Mouse (Mus musculus) forebrain, embryonic 12.5 days (tissue): ENCODE results near the gene Men1. TPM values are rescaled to one million over a fixed set of nuclear protein-coding genes. Genes with fewer than 3 reads are reported as not detected.

ENCODE experiments used
- ATAC-seq: fragments of 200-750 bp; cut with Nextera tagmentation; 2 replicates; pipeline ENCODE4 v1.8.0; 2017; ENCODE audit warnings: moderate TSS enrichment; ENCODE audit not compliant: low FRiP score
- H3K27ac ChIP-seq: fragments of 300-500 bp; sonication (generic); 2 replicates; pipeline ENCODE4 v1.5.1; 2016; ENCODE audit warnings: mild to moderate bottlenecking
- H3K27me3 ChIP-seq: fragments of 300-500 bp; sonication (generic); 2 replicates; pipeline ENCODE4 v1.6.1; 2016; ENCODE audit warnings: mild to moderate bottlenecking
- H3K36me3 ChIP-seq: fragments of 300-500 bp; sonication (generic); replicated peaks from 2 replicates; pipeline ENCODE4 v1.6.1; 2016; ENCODE audit warnings: mild to moderate bottlenecking
- H3K4me1 ChIP-seq: fragments of 300-500 bp; sonication (generic); 2 replicates; pipeline ENCODE4 v1.6.1; 2016
- H3K4me2 ChIP-seq: fragments of 300-500 bp; sonication (generic); 2 replicates; pipeline ENCODE4 v1.6.1; 2016; ENCODE audit warnings: mild to moderate bottlenecking, moderate library complexity
- H3K4me3 ChIP-seq: fragments of 300-500 bp; sonication (generic); replicated peaks from 2 replicates; pipeline ENCODE4 v1.5.1; 2016; ENCODE audit warnings: mild to moderate bottlenecking
- H3K9ac ChIP-seq: fragments of 300-500 bp; sonication (generic); 2 replicates; pipeline ENCODE4 v1.6.1; 2016; ENCODE audit warnings: mild to moderate bottlenecking
- H3K9me3 ChIP-seq: fragments of 300-500 bp; sonication (generic); 2 replicates; pipeline ENCODE4 v1.6.1; 2016
- WGBS: fragments of 180-500 bp; shearing (Covaris S2); methylation state at CpG from one replicate; pipeline ENCODE4 v1.1.7; 2016; 5-methylcytosine and 5-hydroxymethylcytosine counted together
- polyA plus RNA-seq: library from polyadenylated mRNA; unstranded; fragments of >200 nt; fragmentation: Nextera tagmentation; extraction: Ambion mirVana; gene quantifications from 2 replicates; pipeline ENCODE4 v1.2.1, GENCODE M21; 2016

Men1 gene
- polyA plus RNA-seq, 1 experiment from 2014 or later: 97.1 TPM

GRCm38 (mm10) chr19:6296551-6297210 is 38.1 kb upstream of the Men1 start:
- no peak overlapping the region for H3K27ac ChIP-seq
- H3K9me3 ChIP-seq: no peaks in the 10 kb centered on the region
- H3K4me2 ChIP-seq: no peak overlapping the region
- WGBS: 90% methylated on average over 5 of the region's 5 CpGs
- peaks cover 85% of the 10 kb centered on the region for H3K36me3 ChIP-seq
- H3K9ac ChIP-seq: no peak overlapping the region
- no peaks in the 10 kb centered on the region for H3K27me3 ChIP-seq
- ATAC-seq: no peak
- H3K4me1 ChIP-seq: no peaks in the 10 kb centered on the region
- H3K4me3 ChIP-seq: no peak overlapping the region

- Histone ChIP-seq H3K4me2 (no peak overlapping the region), H3K27me3 (no peaks in the 10 kb centered on the region), H3K9ac (no peak overlapping the region), H3K9me3 (no peaks in the 10 kb centered on the region), H3K27ac (no peak overlapping the region), H3K4me3 (no peak overlapping the region), H3K36me3 (peaks cover 77% of the 10 kb centered on the region), H3K4me1 (no peaks in the 10 kb centered on the region)
- no peak for ATAC-seq
- 89% methylated on average over 9 of the region's 9 CpGs for WGBS
These were observed 37.1 kb upstream of the Men1 start for GRCm38 (mm10) chr19:6297641-6298040.

- no peak overlapping the region for H3K4me3 ChIP-seq
- H3K9me3 ChIP-seq: no peaks in the 10 kb centered on the region
- ATAC-seq: no peak
- H3K27me3 ChIP-seq: no peaks in the 10 kb centered on the region
- H3K4me2 ChIP-seq: no peak overlapping the region
- H3K4me1 ChIP-seq: no peaks in the 10 kb centered on the region
- no peak overlapping the region for H3K27ac ChIP-seq
- H3K36me3 ChIP-seq: peaks cover 68% of the 10 kb centered on the region
- 85% methylated on average over 4 of the region's 4 CpGs for WGBS
- no peak overlapping the region for H3K9ac ChIP-seq
These were observed 35.8 kb upstream of the Men1 start for GRCm38 (mm10) chr19:6299003-6299402.

- no peaks in the 10 kb centered on the region for H3K4me1 ChIP-seq
- H3K4me2 ChIP-seq: no peak overlapping the region
- ATAC-seq: no peak; the same call in 1 of the 2 replicates
- H3K27me3 ChIP-seq: no peaks in the 10 kb centered on the region
- peaks cover 62% of the 10 kb centered on the region for H3K36me3 ChIP-seq
- WGBS: 91% methylated on average over 7 of the region's 7 CpGs
- no peak overlapping the region for H3K27ac ChIP-seq
- no peak overlapping the region for H3K4me3 ChIP-seq
- H3K9me3 ChIP-seq: no peaks in the 10 kb centered on the region
- H3K9ac ChIP-seq: no peak overlapping the region
These were observed 35.1 kb upstream of the Men1 start for GRCm38 (mm10) chr19:6299450-6300267.

GRCm38 (mm10) chr19:6300402-6300841 is 34.4 kb upstream of the Men1 start:
- H3K4me2 ChIP-seq: no peak overlapping the region

GRCm38 (mm10) chr19:6302114-6302513 is 32.7 kb upstream of the Men1 start:
- Histone ChIP-seq H3K9me3 (no peaks in the 10 kb centered on the region), H3K4me2 (no peak overlapping the region), H3K27me3 (no peaks in the 10 kb centered on the region), H3K27ac (no peak overlapping the region), H3K4me3 (no peak overlapping the region), H3K36me3 (peaks cover 37% of the 10 kb centered on the region), H3K4me1 (peaks cover 5% of the 10 kb centered on the region), H3K9ac (no peak overlapping the region)
- no peak for ATAC-seq
- WGBS: 92% methylated on average over 5 of the region's 5 CpGs

More at GRCm38 (mm10) chr19:6300402-6300841, 34.4 kb upstream of the Men1 start:
- H3K9ac ChIP-seq: no peak overlapping the region
- 0 out of 2 replicates have a peak overlapping the region, but pooled peaks have one; percentile 25 for H3K27ac ChIP-seq
- 80% methylated on average over 7 of the region's 7 CpGs for WGBS
- no peaks in the 10 kb centered on the region for H3K9me3 ChIP-seq
- no peaks in the 10 kb centered on the region for H3K4me1 ChIP-seq
- no peak overlapping the region for H3K4me3 ChIP-seq
- H3K27me3 ChIP-seq: no peaks in the 10 kb centered on the region
- H3K36me3 ChIP-seq: peaks cover 54% of the 10 kb centered on the region
- ATAC-seq: no peak

GRCm38 (mm10) chr19:6302522-6302921 is 32.3 kb upstream of the Men1 start:
- no peaks in the 10 kb centered on the region for H3K27me3 ChIP-seq
- no peak overlapping the region for H3K4me2 ChIP-seq
- H3K27ac ChIP-seq: no peak overlapping the region
- H3K4me1 ChIP-seq: peaks cover 7% of the 10 kb centered on the region
- ATAC-seq: no peak
- WGBS: 52% methylated on average over 4 of the region's 4 CpGs
- no peak overlapping the region for H3K9ac ChIP-seq
- no peak overlapping the region for H3K4me3 ChIP-seq
- H3K9me3 ChIP-seq: no peaks in the 10 kb centered on the region
- H3K36me3 ChIP-seq: peaks cover 33% of the 10 kb centered on the region

- Histone ChIP-seq H3K36me3 (peaks cover 20% of the 10 kb centered on the region), H3K9me3 (no peaks in the 10 kb centered on the region), H3K4me2 (no peak overlapping the region), H3K27ac (no peak overlapping the region), H3K9ac (no peak overlapping the region), H3K4me1 (peaks cover 7% of the 10 kb centered on the region), H3K27me3 (no peaks in the 10 kb centered on the region), H3K4me3 (no peak overlapping the region)
- WGBS: 78% methylated on average over 6 of the region's 6 CpGs
- no peak for ATAC-seq
These were observed 30.9 kb upstream of the Men1 start for GRCm38 (mm10) chr19:6303831-6304230.

GRCm38 (mm10) chr19:6304787-6305516 is 29.8 kb upstream of the Men1 start:
- Histone ChIP-seq H3K27me3 (no peaks in the 10 kb centered on the region), H3K36me3 (peaks cover 9% of the 10 kb centered on the region), H3K4me3 (no peak overlapping the region), H3K4me1 (peaks cover 7% of the 10 kb centered on the region), H3K4me2 (no peak overlapping the region), H3K9me3 (no peaks in the 10 kb centered on the region), H3K27ac (no peak overlapping the region), H3K9ac (no peak overlapping the region)
- peak; percentile 55; the same call in 1 of the 2 replicates for ATAC-seq
- WGBS: 29% methylated on average over 5 of the region's 5 CpGs

- peak overlapping the region; percentile 67 for H3K4me3 ChIP-seq
- WGBS: 60% methylated on average over 8 of the region's 8 CpGs
- no peak overlapping the region; the same call in 1 of the 2 replicates for H3K9ac ChIP-seq
- no peak overlapping the region for H3K27ac ChIP-seq
- peak overlapping the region; percentile 77 for H3K4me2 ChIP-seq
- ATAC-seq: no peak
- H3K36me3 ChIP-seq: 0 out of 2 replicates have a peak, but pooled peaks cover 5% of the 10 kb centered on the region
- H3K27me3 ChIP-seq: no peaks in the 10 kb centered on the region
- no peaks in the 10 kb centered on the region for H3K9me3 ChIP-seq
- peaks cover 7% of the 10 kb centered on the region for H3K4me1 ChIP-seq
These were observed 29.2 kb upstream of the Men1 start for GRCm38 (mm10) chr19:6305517-6306115.

- ATAC-seq: peak; percentile 69
- H3K4me3 ChIP-seq: peak within 1 kb of the TSS; percentile 67
- peak within 1 kb of the TSS; percentile 62 for H3K9ac ChIP-seq
- peak within 1 kb of the TSS; percentile 77 for H3K4me2 ChIP-seq
- H3K4me1 ChIP-seq: peaks cover 7% of the 10 kb centered on the region
- 0 out of 2 replicates have a peak, but pooled peaks cover 5% of the 10 kb centered on the region for H3K36me3 ChIP-seq
- peak within 1 kb of the TSS; percentile 56; the same call in 1 of the 2 replicates for H3K27ac ChIP-seq
- 2% methylated on average over 26 of the region's 38 CpGs for WGBS
- H3K27me3 ChIP-seq: no peaks in the 10 kb centered on the region
- no peaks in the 10 kb centered on the region for H3K9me3 ChIP-seq
These were observed 28.6 kb upstream of the Men1 start, which contains the start of gene Cdc42bpg for GRCm38 (mm10) chr19:6306137-6306551. Cdc42bpg (plus strand) TSS chr19:6306456.
